Mouse (Mus musculus): ENCODE measurements at regions not wholly inside any gene's neighbourhood (a gene's known extent, or its start where the extent isn't known, plus 50 kb on each side); places are given as distances from the start of the nearest gene placed in this dataset.

- ATAC-seq (ENCODE audit: low FRiP score), result no peak
- 82% methylated on average over 10 of the region's 10 CpGs for WGBS
- no peaks in the 10 kb centered on the region for H3K9me3 ChIP-seq (ENCODE audit: control insufficient read depth, low read length)
These were observed 233.7 kb upstream of the Cxadr start for GRCm38 (mm10) chr16:78067532-78068118.

GRCm38 (mm10) chr16:78060516-78060915 lies 240.8 kb upstream of the Cxadr start:
- WGBS, result 94% methylated on average over 6 of the region's 6 CpGs
- no peak for DNase-seq (ENCODE audit: low spot score, missing footprints)
- H3K9me3 ChIP-seq (ENCODE audit: control insufficient read depth, low read length), result no peaks in the 10 kb centered on the region
- no peak for ATAC-seq (ENCODE audit: low FRiP score)
- no peak overlapping the region for H3K9ac ChIP-seq (ENCODE audit: low read length)
- no peak overlapping the region for H3K4me2 ChIP-seq
- no peaks in the 10 kb centered on the region for H3K4me1 ChIP-seq (ENCODE audit: control insufficient read depth, insufficient read depth, low read length)
- no peaks in the 10 kb centered on the region for H3K36me3 ChIP-seq (ENCODE audit: control insufficient read depth, insufficient read depth, low read length)
- no peak overlapping the region for H3K4me3 ChIP-seq (ENCODE audit: low read depth, low read length)
- no peaks in the 10 kb centered on the region for H3K27me3 ChIP-seq (ENCODE audit: control insufficient read depth, insufficient read depth, low read length)
- no peak overlapping the region for H3K27ac ChIP-seq (ENCODE audit: low read depth, low read length)

More at GRCm38 (mm10) chr16:78067532-78068118, 233.7 kb upstream of the Cxadr start:
- no peaks in the 10 kb centered on the region for H3K4me1 ChIP-seq (ENCODE audit: control insufficient read depth, insufficient read depth, low read length)
- no peak overlapping the region for H3K4me3 ChIP-seq (ENCODE audit: low read depth, low read length)
- no peak overlapping the region for H3K27ac ChIP-seq (ENCODE audit: low read depth, low read length)
- no peak for DNase-seq (ENCODE audit: low spot score, missing footprints)
- H3K9ac ChIP-seq (ENCODE audit: low read length), result no peak overlapping the region
- no peaks in the 10 kb centered on the region for H3K27me3 ChIP-seq (ENCODE audit: control insufficient read depth, insufficient read depth, low read length)
- no peaks in the 10 kb centered on the region for H3K36me3 ChIP-seq (ENCODE audit: control insufficient read depth, insufficient read depth, low read length)
- H3K4me2 ChIP-seq, result no peak overlapping the region

- H3K27ac ChIP-seq (ENCODE audit: low read depth, low read length), result no peak overlapping the region
- ATAC-seq (ENCODE audit: low FRiP score) (no peak), DNase-seq (ENCODE audit: low spot score, missing footprints) (no peak)
- no peaks in the 10 kb centered on the region for H3K36me3 ChIP-seq (ENCODE audit: control insufficient read depth, insufficient read depth, low read length)
- 80% methylated on average over 3 of the region's 3 CpGs for WGBS
- no peaks in the 10 kb centered on the region for H3K9me3 ChIP-seq (ENCODE audit: control insufficient read depth, low read length)
- no peak overlapping the region for H3K4me2 ChIP-seq
- H3K27me3 ChIP-seq (ENCODE audit: control insufficient read depth, insufficient read depth, low read length), result no peaks in the 10 kb centered on the region
- H3K4me3 ChIP-seq (ENCODE audit: low read depth, low read length), result no peak overlapping the region
- no peaks in the 10 kb centered on the region for H3K4me1 ChIP-seq (ENCODE audit: control insufficient read depth, insufficient read depth, low read length)
- no peak overlapping the region for H3K9ac ChIP-seq (ENCODE audit: low read length)
These were observed 243.7 kb upstream of the Cxadr start for GRCm38 (mm10) chr16:78057549-78057948.

GRCm38 (mm10) chr16:78052133-78052532 lies 249.2 kb upstream of the Cxadr start:
- 61% methylated on average over 7 of the region's 7 CpGs for WGBS
- H3K4me1 ChIP-seq (ENCODE audit: control insufficient read depth, insufficient read depth, low read length), result no peaks in the 10 kb centered on the region

GRCm38 (mm10) chr16:78040149-78040920 lies 261.0 kb upstream of the Cxadr start:
- no peaks in the 10 kb centered on the region for H3K4me1 ChIP-seq (ENCODE audit: control insufficient read depth, insufficient read depth, low read length)
- no peak for DNase-seq (ENCODE audit: low spot score, missing footprints)
- ATAC-seq (ENCODE audit: low FRiP score), result no peak
- H3K27me3 ChIP-seq (ENCODE audit: control insufficient read depth, insufficient read depth, low read length), result no peaks in the 10 kb centered on the region
- H3K27ac ChIP-seq (ENCODE audit: low read depth, low read length), result no peak overlapping the region
- no peak overlapping the region for H3K4me3 ChIP-seq (ENCODE audit: low read depth, low read length)
- H3K9me3 ChIP-seq (ENCODE audit: control insufficient read depth, low read length), result no peaks in the 10 kb centered on the region
- WGBS, result 88% methylated on average over 4 of the region's 4 CpGs
- no peaks in the 10 kb centered on the region for H3K36me3 ChIP-seq (ENCODE audit: control insufficient read depth, insufficient read depth, low read length)
- no peak overlapping the region for H3K4me2 ChIP-seq
- H3K9ac ChIP-seq (ENCODE audit: low read length), result no peak overlapping the region

More at GRCm38 (mm10) chr16:78052133-78052532, 249.2 kb upstream of the Cxadr start:
- DNase-seq (ENCODE audit: low spot score, missing footprints), result no peak
- Histone ChIP-seq H3K27me3 (ENCODE audit: control insufficient read depth, insufficient read depth, low read length) (no peaks in the 10 kb centered on the region), H3K36me3 (ENCODE audit: control insufficient read depth, insufficient read depth, low read length) (no peaks in the 10 kb centered on the region), H3K9ac (ENCODE audit: low read length) (no peak overlapping the region), H3K4me3 (ENCODE audit: low read depth, low read length) (no peak overlapping the region), H3K9me3 (ENCODE audit: control insufficient read depth, low read length) (no peaks in the 10 kb centered on the region), H3K4me2 (no peak overlapping the region), H3K27ac (ENCODE audit: low read depth, low read length) (no peak overlapping the region)
- ATAC-seq (ENCODE audit: low FRiP score), result no peak

- Histone ChIP-seq H3K27ac (ENCODE audit: low read depth, low read length) (no peak overlapping the region), H3K9ac (ENCODE audit: low read length) (no peak overlapping the region), H3K4me3 (ENCODE audit: low read depth, low read length) (no peak overlapping the region), H3K4me2 (no peak overlapping the region), H3K4me1 (ENCODE audit: control insufficient read depth, insufficient read depth, low read length) (no peaks in the 10 kb centered on the region), H3K9me3 (ENCODE audit: control insufficient read depth, low read length) (no peaks in the 10 kb centered on the region), H3K27me3 (ENCODE audit: control insufficient read depth, insufficient read depth, low read length) (no peaks in the 10 kb centered on the region), H3K36me3 (ENCODE audit: control insufficient read depth, insufficient read depth, low read length) (no peaks in the 10 kb centered on the region)
- DNase-seq (ENCODE audit: low spot score, missing footprints), result no peak
- no peak for ATAC-seq (ENCODE audit: low FRiP score)
- WGBS, result 72% methylated on average over 8 of the region's 8 CpGs
These were observed 281.5 kb upstream of the Cxadr start for GRCm38 (mm10) chr16:78019605-78020285.

- Histone ChIP-seq H3K4me3 (ENCODE audit: low read depth, low read length) (no peak overlapping the region), H3K4me1 (ENCODE audit: control insufficient read depth, insufficient read depth, low read length) (no peaks in the 10 kb centered on the region; the same call in 1 of the 2 replicates), H3K27ac (ENCODE audit: low read depth, low read length) (no peak overlapping the region), H3K9me3 (ENCODE audit: control insufficient read depth, low read length) (no peaks in the 10 kb centered on the region), H3K9ac (ENCODE audit: low read length) (no peak overlapping the region), H3K36me3 (ENCODE audit: control insufficient read depth, insufficient read depth, low read length) (no peaks in the 10 kb centered on the region), H3K27me3 (ENCODE audit: control insufficient read depth, insufficient read depth, low read length) (no peaks in the 10 kb centered on the region), H3K4me2 (no peak overlapping the region)
- DNase-seq (ENCODE audit: low spot score, missing footprints) (no peak), ATAC-seq (ENCODE audit: low FRiP score) (no peak)
- WGBS, result 68% methylated on average over 2 of the region's 2 CpGs
These were observed 285.9 kb upstream of the Cxadr start for GRCm38 (mm10) chr16:78015401-78015800.

- H3K4me2 ChIP-seq, result no peak overlapping the region
- 72% methylated on average over 5 of the region's 5 CpGs for WGBS
- no peaks in the 10 kb centered on the region for H3K27me3 ChIP-seq (ENCODE audit: control insufficient read depth, insufficient read depth, low read length)
- no peaks in the 10 kb centered on the region; the same call in 1 of the 2 replicates for H3K4me1 ChIP-seq (ENCODE audit: control insufficient read depth, insufficient read depth, low read length)
- H3K36me3 ChIP-seq (ENCODE audit: control insufficient read depth, insufficient read depth, low read length), result no peaks in the 10 kb centered on the region
- H3K9me3 ChIP-seq (ENCODE audit: control insufficient read depth, low read length), result no peaks in the 10 kb centered on the region
- no peak overlapping the region for H3K27ac ChIP-seq (ENCODE audit: low read depth, low read length)
- ATAC-seq (ENCODE audit: low FRiP score) (no peak), DNase-seq (ENCODE audit: low spot score, missing footprints) (no peak)
- H3K4me3 ChIP-seq (ENCODE audit: low read depth, low read length), result no peak overlapping the region
- no peak overlapping the region for H3K9ac ChIP-seq (ENCODE audit: low read length)
These were observed 288.1 kb upstream of the Cxadr start for GRCm38 (mm10) chr16:78013049-78013819.

Data from midbrain, embryonic 11.5 days (tissue).